Mouse (Mus musculus): ENCODE measurements around the gene Ccdc88b. TPM values are rescaled to one million over a fixed set of nuclear protein-coding genes. Genes with fewer than 3 reads are reported as not detected.

Ccdc88b gene
- polyA plus RNA-seq, 1 experiment from 2014 or later: 0.37 TPM

- DNase-seq (ENCODE audit: low spot score): no peak
- WGBS: 88% methylated on average over 12 of the region's 12 CpGs
- H3K27ac ChIP-seq: no peak overlapping the region
- no peaks in the 10 kb centered on the region for H3K36me3 ChIP-seq
- 0 out of 2 replicates have a peak overlapping the region, but pooled peaks have one; percentile 45 for H3K4me3 ChIP-seq
- H3K9me3 ChIP-seq: no peaks in the 10 kb centered on the region
- peaks cover 84% of the 10 kb centered on the region for H3K27me3 ChIP-seq (ENCODE audit: insufficient read depth, poor library complexity, severe bottlenecking)
- peaks cover 41% of the 10 kb centered on the region for H3K4me1 ChIP-seq (replicated peaks)
These were observed 3.4 kb downstream of the Ccdc88b start for GRCm38 (mm10) chr19:6854658-6855057.

GRCm38 (mm10) chr19:6853903-6854302 lies 4.1 kb downstream of the Ccdc88b start:
- Histone ChIP-seq H3K4me3 (no peak overlapping the region), H3K27me3 (ENCODE audit: insufficient read depth, poor library complexity, severe bottlenecking) (peaks cover 91% of the 10 kb centered on the region), H3K9me3 (no peaks in the 10 kb centered on the region), H3K36me3 (no peaks in the 10 kb centered on the region), H3K27ac (no peak overlapping the region), H3K4me1 (replicated peaks) (peaks cover 44% of the 10 kb centered on the region)
- DNase-seq (ENCODE audit: low spot score): no peak
- WGBS: 70% methylated on average over 8 of the region's 8 CpGs

- H3K36me3 ChIP-seq: no peaks in the 10 kb centered on the region
- WGBS: 80% methylated on average over 21 of the region's 21 CpGs
- no peak for DNase-seq (ENCODE audit: low spot score)
- H3K27me3 ChIP-seq (ENCODE audit: insufficient read depth, poor library complexity, severe bottlenecking): peaks cover 99% of the 10 kb centered on the region
- H3K9me3 ChIP-seq: no peaks in the 10 kb centered on the region
- H3K4me3 ChIP-seq: no peak overlapping the region
- no peak overlapping the region for H3K27ac ChIP-seq
- H3K4me1 ChIP-seq (replicated peaks): peaks cover 52% of the 10 kb centered on the region
These were observed 5.4 kb downstream of the Ccdc88b start for GRCm38 (mm10) chr19:6852393-6853305.

GRCm38 (mm10) chr19:6851497-6851896 lies 6.5 kb downstream of the Ccdc88b start:
- Histone ChIP-seq H3K4me3 (no peak overlapping the region), H3K36me3 (no peaks in the 10 kb centered on the region), H3K9me3 (no peaks in the 10 kb centered on the region), H3K4me1 (replicated peaks) (peaks cover 49% of the 10 kb centered on the region), H3K27me3 (ENCODE audit: insufficient read depth, poor library complexity, severe bottlenecking) (peaks cover 100% of the 10 kb centered on the region), H3K27ac (no peak overlapping the region)
- 78% methylated on average over 3 of the region's 3 CpGs for WGBS
- no peak for DNase-seq (ENCODE audit: low spot score)

GRCm38 (mm10) chr19:6849506-6850068 lies 8.4 kb downstream of the Ccdc88b start:
- no peak for DNase-seq (ENCODE audit: low spot score)
- no peaks in the 10 kb centered on the region for H3K36me3 ChIP-seq
- H3K4me1 ChIP-seq (replicated peaks): peaks cover 35% of the 10 kb centered on the region
- H3K27me3 ChIP-seq (ENCODE audit: insufficient read depth, poor library complexity, severe bottlenecking): peaks cover 100% of the 10 kb centered on the region
- H3K27ac ChIP-seq: no peak overlapping the region
- H3K9me3 ChIP-seq: no peaks in the 10 kb centered on the region
- 67% methylated on average over 23 of the region's 23 CpGs for WGBS
- H3K4me3 ChIP-seq: no peak overlapping the region; the same call in 1 of the 2 replicates

- 3% methylated on average over 31 of the region's 31 CpGs for WGBS
- Histone ChIP-seq H3K27ac (no peak overlapping the region; the same call in 1 of the 2 replicates), H3K27me3 (ENCODE audit: insufficient read depth, poor library complexity, severe bottlenecking) (peaks cover 100% of the 10 kb centered on the region), H3K9me3 (no peaks in the 10 kb centered on the region), H3K4me3 (peak overlapping the region; percentile 41), H3K4me1 (replicated peaks) (peaks cover 32% of the 10 kb centered on the region), H3K36me3 (no peaks in the 10 kb centered on the region)
- DNase-seq (ENCODE audit: low spot score): no peak
These were observed 10.0 kb downstream of the Ccdc88b start for GRCm38 (mm10) chr19:6847841-6848517.

- H3K36me3 ChIP-seq: no peaks in the 10 kb centered on the region
- H3K4me1 ChIP-seq (replicated peaks): peaks cover 38% of the 10 kb centered on the region
- H3K9me3 ChIP-seq: no peaks in the 10 kb centered on the region
- no peak overlapping the region for H3K27ac ChIP-seq
- WGBS: 76% methylated on average over 4 of the region's 4 CpGs
- no peak overlapping the region for H3K4me3 ChIP-seq
- H3K27me3 ChIP-seq (ENCODE audit: insufficient read depth, poor library complexity, severe bottlenecking): peaks cover 99% of the 10 kb centered on the region
- DNase-seq (ENCODE audit: low spot score): no peak
These were observed 12.0 kb downstream of the Ccdc88b start for GRCm38 (mm10) chr19:6846050-6846449.

GRCm38 (mm10) chr19:6842353-6842752 lies 15.7 kb downstream of the Ccdc88b start:
- peaks cover 34% of the 10 kb centered on the region for H3K4me1 ChIP-seq (replicated peaks)
- peaks cover 99% of the 10 kb centered on the region for H3K27me3 ChIP-seq (ENCODE audit: insufficient read depth, poor library complexity, severe bottlenecking)
- no peaks in the 10 kb centered on the region for H3K9me3 ChIP-seq
- H3K36me3 ChIP-seq: no peaks in the 10 kb centered on the region
- no peak overlapping the region for H3K27ac ChIP-seq
- H3K4me3 ChIP-seq: no peak overlapping the region
- no peak for DNase-seq (ENCODE audit: low spot score)
- WGBS: 47% methylated on average over 1 of the region's 1 CpGs

- H3K36me3 ChIP-seq: no peaks in the 10 kb centered on the region
- H3K4me1 ChIP-seq (replicated peaks): peaks cover 31% of the 10 kb centered on the region
- no peak overlapping the region for H3K27ac ChIP-seq
- no peak for DNase-seq (ENCODE audit: low spot score)
- WGBS: 24% methylated on average over 3 of the region's 3 CpGs
- H3K9me3 ChIP-seq: no peaks in the 10 kb centered on the region
- peak overlapping the region; percentile 74; the same call in 1 of the 2 replicates for H3K4me3 ChIP-seq
- peaks cover 99% of the 10 kb centered on the region for H3K27me3 ChIP-seq (ENCODE audit: insufficient read depth, poor library complexity, severe bottlenecking)
These were observed 16.8 kb downstream of the Ccdc88b start for GRCm38 (mm10) chr19:6841292-6841597.

- DNase-seq (ENCODE audit: low spot score): peak; percentile 53
- H3K4me1 ChIP-seq (replicated peaks): peaks cover 31% of the 10 kb centered on the region
- 3% methylated on average over 44 of the region's 44 CpGs for WGBS
- H3K4me3 ChIP-seq: peak within 1 kb of the TSS; percentile 74
- H3K9me3 ChIP-seq: no peaks in the 10 kb centered on the region
- H3K36me3 ChIP-seq: no peaks in the 10 kb centered on the region
- peak within 1 kb of the TSS; percentile 84 for H3K27ac ChIP-seq
- H3K27me3 ChIP-seq (ENCODE audit: insufficient read depth, poor library complexity, severe bottlenecking): peaks cover 99% of the 10 kb centered on the region
These were observed 17.3 kb downstream of the Ccdc88b start, which contains the start of gene Rps6ka4 for GRCm38 (mm10) chr19:6840475-6841291. Rps6ka4 (minus strand) TSS chr19:6840636.

GRCm38 (mm10) chr19:6839615-6840474 lies 18.2 kb downstream of the Ccdc88b start:
- H3K27ac ChIP-seq: peak overlapping the region; percentile 84
- DNase-seq (ENCODE audit: low spot score): peak; percentile 46
- H3K27me3 ChIP-seq (ENCODE audit: insufficient read depth, poor library complexity, severe bottlenecking): peaks cover 99% of the 10 kb centered on the region
- 2% methylated on average over 46 of the region's 46 CpGs for WGBS
- peak overlapping the region; percentile 74 for H3K4me3 ChIP-seq
- peaks cover 28% of the 10 kb centered on the region for H3K4me1 ChIP-seq (replicated peaks)
- H3K9me3 ChIP-seq: no peaks in the 10 kb centered on the region
- H3K36me3 ChIP-seq: no peaks in the 10 kb centered on the region

All from hindbrain, embryonic 10.5 days (tissue).